Mouse (Mus musculus) olfactory bulb, adult 2 months (tissue): Measurements from ENCODE around the gene Zbtb22.

ENCODE experiments used
- CTCF ChIP-seq: fragments of 200-500 bp; IDR thresholded peaks from 2 replicates; pipeline ENCODE4 v1.5.1; 2012; ENCODE audit warnings: low read depth, mild to moderate bottlenecking, low read length, moderate library complexity; ENCODE audit not compliant: insufficient read depth
- POLR2A ChIP-seq: fragments of 200-500 bp; IDR thresholded peaks from 2 replicates; pipeline ENCODE4 v1.6.1; 2012; ENCODE audit warnings: mild to moderate bottlenecking, low read depth, low read length, moderate library complexity; ENCODE audit not compliant: insufficient read depth

DNA sequence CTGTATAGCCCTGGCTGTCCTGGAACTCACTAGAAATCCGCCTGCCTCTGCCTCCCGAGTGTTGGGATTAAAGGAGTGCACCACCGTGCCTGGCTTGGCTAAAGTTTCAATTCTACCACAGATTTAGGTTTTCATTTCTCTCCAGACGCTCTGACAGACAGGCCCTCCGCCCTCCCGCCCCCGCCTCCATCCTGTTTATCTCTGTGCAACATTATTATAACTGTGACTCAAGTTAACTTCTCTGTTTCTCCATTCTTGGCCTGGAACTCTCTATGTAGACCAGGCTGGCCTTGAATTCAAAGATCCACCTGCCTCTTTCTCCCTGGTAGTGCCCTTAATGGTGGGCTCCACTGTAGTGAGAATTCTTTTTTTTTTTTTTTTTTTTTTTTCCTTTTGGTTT lies 13.2 kb upstream of the Zbtb22 start:
- TF ChIP-seq POLR2A (no peak), CTCF (no peak)
